Mouse (Mus musculus) heart, postnatal 0 days (tissue): ENCODE results near the gene Wdfy1. TPM values are rescaled to one million over a fixed set of nuclear protein-coding genes. Genes with fewer than 3 reads are reported as not detected.

Experiments
- ATAC-seq: fragments of 200-750 bp; cut with Nextera tagmentation; 2 replicates; pipeline ENCODE4 v1.8.0; 2017; ENCODE audit warnings: low read depth, moderate number of reproducible peaks, moderate library complexity; ENCODE audit not compliant: insufficient read depth
- DNase-seq: peaks from one replicate; pipeline ENCODE4 v3.0.0-alpha.2; 2016; ENCODE audit warnings: low spot score
- H3K27ac ChIP-seq: fragments of 300-500 bp; sonication (generic); 2 replicates; pipeline ENCODE4 v1.5.1; 2014; ENCODE audit warnings: low read depth, mild to moderate bottlenecking
- H3K27me3 ChIP-seq: fragments of 300-500 bp; sonication (generic); 2 replicates; pipeline ENCODE4 v1.6.1; 2014; ENCODE audit warnings: low read length, mixed read lengths; ENCODE audit not compliant: control insufficient read depth, insufficient read depth
- H3K36me3 ChIP-seq: fragments of 300-500 bp; sonication (generic); replicated peaks from 2 replicates; pipeline ENCODE4 v1.6.1; 2014; ENCODE audit warnings: low read length, mixed read lengths; ENCODE audit not compliant: control insufficient read depth, insufficient read depth
- H3K4me1 ChIP-seq: fragments of 300-500 bp; sonication (generic); 2 replicates; pipeline ENCODE4 v1.6.1; 2014; ENCODE audit warnings: antibody characterized with exemption; ENCODE audit not compliant: control insufficient read depth, insufficient read depth
- H3K4me2 ChIP-seq: fragments of 300-500 bp; sonication (generic); 2 replicates; pipeline ENCODE4 v1.6.1; 2014; ENCODE audit warnings: low read depth, mild to moderate bottlenecking, low read length, moderate library complexity
- H3K4me3 ChIP-seq: fragments of 300-500 bp; sonication (generic); 2 replicates; pipeline ENCODE4 v1.5.1; 2014; ENCODE audit warnings: low read depth, low read length
- H3K9ac ChIP-seq: fragments of 300-500 bp; sonication (generic); replicated peaks from 2 replicates; pipeline ENCODE4 v1.6.1; 2014; ENCODE audit warnings: low read depth, low read length, mixed read lengths
- H3K9me3 ChIP-seq: fragments of 300-500 bp; sonication (generic); replicated peaks from 2 replicates; pipeline ENCODE4 v1.6.1; 2016; ENCODE audit warnings: low read length; ENCODE audit not compliant: control insufficient read depth
- CTCF ChIP-seq: IDR thresholded peaks from 2 replicates; pipeline ENCODE4 v1.5.1; 2016; ENCODE audit warnings: antibody characterized with exemption, control low read depth, low read depth
- EP300 ChIP-seq: IDR thresholded peaks from 2 replicates; pipeline ENCODE4 v1.6.1; 2016; ENCODE audit warnings: antibody characterized with exemption, low read depth
- WGBS: fragments of 180-500 bp; shearing (Covaris S2); extraction: QIAGEN DNeasy Blood & Tissue Kit; methylation state at CpG from one replicate; pipeline ENCODE4 v1.1.7; 2014; 5-methylcytosine and 5-hydroxymethylcytosine counted together
- polyA plus RNA-seq: library from polyadenylated mRNA; unstranded; fragments of >200 nt; fragmentation: Nextera tagmentation; extraction: Ambion mirVana; gene quantifications from 2 replicates; pipeline ENCODE4 v1.2.1, GENCODE M21; 2015
- total RNA-seq: library from RNA; depleted of rRNA; stranded (reverse); fragments of >200 nt; gene quantifications from 2 replicates; pipeline ENCODE4 v1.2.3, GENCODE M21; 2014; ENCODE audit warnings: low replicate concordance

The Wdfy1 gene
- total and polyA plus RNA-seq, 2 experiments from 2014 or later = 33.2 to 35.0 TPM

DNA sequence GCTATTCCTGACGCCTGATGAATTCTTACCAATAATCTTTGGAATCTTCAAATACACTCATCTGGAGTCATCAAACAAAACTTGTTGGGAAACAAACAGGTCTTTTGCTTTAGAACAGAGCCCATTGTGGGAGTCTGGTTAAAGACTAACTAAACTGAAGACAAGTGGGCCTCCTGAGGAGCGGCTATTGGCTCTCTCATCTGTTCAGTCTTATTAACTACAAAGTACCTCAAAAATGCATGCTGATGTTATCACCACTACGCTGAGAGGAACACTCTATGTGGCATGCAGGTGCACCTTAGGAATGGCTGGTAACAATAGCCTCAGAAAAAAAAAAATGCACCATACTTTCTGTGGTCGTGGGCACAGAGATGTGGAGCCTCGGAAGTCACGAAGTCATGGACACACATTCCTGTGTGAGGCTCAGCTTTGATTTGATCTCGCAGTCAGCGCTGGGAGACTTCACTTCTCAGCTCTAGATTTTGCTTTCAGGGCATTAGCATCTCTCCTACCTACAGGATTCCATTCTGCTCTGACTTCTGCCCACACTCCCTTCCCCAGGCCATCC, 97.7 kb downstream of the Wdfy1 start:
- 70% methylated on average over 8 of the region's 8 CpGs for WGBS
- H3K27ac ChIP-seq = no peak overlapping the region
- no peak for ATAC-seq

GRCm38 (mm10) chr1:79675716-79676115, 100.2 kb downstream of the Wdfy1 start:
- WGBS = 66% methylated on average over 4 of the region's 4 CpGs
- no peak overlapping the region for H3K27ac ChIP-seq
- 0 out of 2 replicates have a peak, but pooled peaks cover 8% of the 10 kb centered on the region for H3K27me3 ChIP-seq
- DNase-seq (no peak), ATAC-seq (no peak)
- H3K4me1 ChIP-seq = peaks cover 11% of the 10 kb centered on the region
- H3K9ac ChIP-seq = no peak overlapping the region
- H3K4me2 ChIP-seq = no peak overlapping the region
- H3K4me3 ChIP-seq = no peak overlapping the region
- no peak for TF ChIP-seq CTCF
- TF ChIP-seq EP300 = no peak
- H3K9me3 ChIP-seq = no peaks in the 10 kb centered on the region
- no peaks in the 10 kb centered on the region for H3K36me3 ChIP-seq

More for the DNA sequence above, 97.7 kb downstream of the Wdfy1 start:
- Histone ChIP-seq H3K9ac (no peak overlapping the region), H3K36me3 (no peaks in the 10 kb centered on the region), H3K4me3 (no peak overlapping the region), H3K4me2 (no peak overlapping the region), H3K4me1 (no peaks in the 10 kb centered on the region), H3K27me3 (0 out of 2 replicates have a peak, but pooled peaks cover 1% of the 10 kb centered on the region), H3K9me3 (no peaks in the 10 kb centered on the region)
- no peak for DNase-seq
- TF ChIP-seq CTCF = no peak
- no peak for TF ChIP-seq EP300

DNA sequence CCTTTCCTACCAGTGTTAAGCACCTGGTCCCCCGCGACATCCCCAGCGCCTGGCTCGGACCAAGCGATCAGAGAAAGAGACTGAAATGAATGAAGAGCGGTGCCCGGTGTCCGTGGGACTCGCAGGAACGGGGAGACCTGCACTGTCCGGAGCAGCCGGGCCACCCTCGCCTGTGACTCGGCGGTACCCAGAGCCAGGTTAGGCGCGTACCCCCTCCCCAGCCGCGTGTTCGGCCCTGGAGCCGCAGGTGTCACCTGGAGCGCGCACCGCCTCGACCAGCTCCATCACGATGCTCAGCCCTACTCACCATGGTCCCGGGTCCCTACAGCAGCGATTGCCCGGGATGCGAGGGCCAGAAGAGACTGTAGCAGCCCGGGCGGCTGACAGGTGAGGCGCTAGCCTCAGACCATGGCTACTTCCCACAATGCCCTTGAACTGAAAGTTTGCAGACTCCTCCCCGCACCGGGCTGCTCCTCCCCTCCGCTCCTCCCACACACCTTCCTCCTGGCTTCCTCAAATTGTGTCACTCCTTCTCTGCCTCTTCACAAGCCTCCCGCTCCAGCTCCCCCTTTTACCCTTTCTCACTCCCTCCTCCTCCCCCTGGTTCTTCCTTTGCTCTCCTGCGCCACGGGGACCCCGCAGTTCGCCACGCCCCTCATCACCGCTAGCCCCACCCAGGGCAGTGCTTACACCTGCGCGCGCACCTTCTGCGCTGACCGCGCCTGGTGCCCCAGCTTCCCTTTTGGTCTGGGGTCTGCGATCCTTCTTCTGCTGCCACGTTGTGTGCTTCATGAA, 104.2 kb downstream of the Wdfy1 start, which contains the start of gene Ap1s3:
Gene Ap1s3 (minus strand): TSS at position 430 of the 795 bp plus-strand sequence.
- Histone ChIP-seq H3K9ac (peak within 1 kb of the TSS; percentile 46; the same call in 1 of the 2 replicates), H3K4me2 (peak within 1 kb of the TSS; percentile 97), H3K27me3 (0 out of 2 replicates have a peak, but pooled peaks cover 14% of the 10 kb centered on the region), H3K27ac (no peak within 1 kb of the TSS), H3K9me3 (no peaks in the 10 kb centered on the region), H3K36me3 (no peaks in the 10 kb centered on the region), H3K4me1 (peaks cover 18% of the 10 kb centered on the region), H3K4me3 (peak within 1 kb of the TSS; percentile 72)
- no peak for TF ChIP-seq EP300
- TF ChIP-seq CTCF = no peak
- 1% methylated on average over 50 of the region's 51 CpGs for WGBS
- DNase-seq (peak; percentile 30), ATAC-seq (peak; percentile 53)

DNA sequence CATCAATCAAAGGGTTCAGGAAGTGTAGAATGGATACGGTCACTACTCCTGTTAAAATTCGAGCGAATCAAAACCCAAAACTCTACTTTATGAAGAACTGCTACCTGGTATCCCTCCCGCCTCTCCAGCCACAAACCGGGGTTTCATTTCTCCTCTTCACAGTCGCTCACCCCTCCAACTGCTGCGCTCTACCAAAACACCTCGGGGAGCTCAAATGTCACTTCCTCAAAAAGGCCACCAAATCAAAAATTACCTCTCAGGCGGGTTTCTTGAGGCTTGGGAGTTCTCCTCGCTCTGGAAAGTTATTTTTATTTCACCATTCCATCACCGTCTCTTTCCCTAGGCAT, 104.8 kb downstream of the Wdfy1 start:
- Histone ChIP-seq H3K27me3 (0 out of 2 replicates have a peak, but pooled peaks cover 14% of the 10 kb centered on the region), H3K27ac (no peak overlapping the region), H3K4me1 (peaks cover 18% of the 10 kb centered on the region), H3K36me3 (no peaks in the 10 kb centered on the region), H3K4me2 (peak overlapping the region; percentile 97), H3K9me3 (no peaks in the 10 kb centered on the region), H3K4me3 (peak overlapping the region; percentile 72), H3K9ac (peak overlapping the region; percentile 46; the same call in 1 of the 2 replicates)
- DNase-seq = no peak
- no peak for ATAC-seq
- 2% methylated on average over 11 of the region's 11 CpGs for WGBS
- TF ChIP-seq EP300 = no peak
- TF ChIP-seq CTCF = no peak

DNA sequence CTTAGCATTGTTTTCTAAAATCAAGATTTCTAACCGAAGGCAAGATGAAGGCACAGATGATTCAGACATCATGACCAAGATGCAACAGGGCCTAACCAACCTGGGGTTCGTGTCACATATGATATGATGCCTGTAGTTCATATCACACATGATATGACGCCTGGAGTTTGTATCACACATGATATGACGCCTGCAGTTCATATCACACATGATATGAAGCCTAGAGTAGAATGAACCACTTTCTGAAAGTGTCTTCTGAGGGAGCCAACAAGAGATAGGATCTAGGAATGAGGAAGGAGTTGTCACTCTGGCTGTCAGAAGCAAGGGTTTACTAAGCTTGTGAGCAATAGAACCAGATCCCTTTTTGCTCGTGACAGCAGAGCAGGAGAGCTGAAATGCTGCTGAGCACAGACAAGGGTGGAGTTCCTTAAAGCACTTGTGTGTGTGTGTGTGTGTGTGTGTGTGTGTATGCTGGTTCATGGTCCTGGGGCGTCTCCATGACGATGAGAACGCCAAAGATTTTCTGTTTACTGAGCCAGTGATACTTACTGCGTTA, 106.4 kb downstream of the Wdfy1 start:
- DNase-seq = no peak
- H3K36me3 ChIP-seq = no peaks in the 10 kb centered on the region
- 73% methylated on average over 9 of the region's 9 CpGs for WGBS
- H3K4me1 ChIP-seq = peaks cover 18% of the 10 kb centered on the region
- no peak overlapping the region for H3K4me2 ChIP-seq
- H3K9ac ChIP-seq = no peak overlapping the region
- ATAC-seq = no peak
- 0 out of 2 replicates have a peak, but pooled peaks cover 14% of the 10 kb centered on the region for H3K27me3 ChIP-seq
- no peak overlapping the region for H3K27ac ChIP-seq
- H3K9me3 ChIP-seq = no peaks in the 10 kb centered on the region
- no peak for TF ChIP-seq CTCF
- TF ChIP-seq EP300 = no peak
- no peak overlapping the region for H3K4me3 ChIP-seq
